Mouse (Mus musculus) G1E (cell line): ENCODE results near the gene Hspb9. TPM values are rescaled to one million over a fixed set of nuclear protein-coding genes. Genes with fewer than 3 reads are reported as not detected.

Source experiments
- ATAC-seq: 2 replicates; pipeline ENCODE4 v1.8.0; 2016; ENCODE audit warnings: mild to moderate bottlenecking; ENCODE audit not compliant: insufficient number of reproducible peaks, poor library complexity, low FRiP score, severe bottlenecking; ENCODE audit errors: extremely low read depth
- DNase-seq: peaks from one replicate; pipeline ENCODE4 v3.0.0; 2012; ENCODE audit warnings: low spot score
- H3K27me3 ChIP-seq: 2 replicates; pipeline ENCODE4 v1.6.1; 2012; ENCODE audit warnings: mild to moderate bottlenecking, low read length, inconsistent platforms; ENCODE audit not compliant: insufficient read depth
- H3K36me3 ChIP-seq: replicated peaks from 2 replicates; pipeline ENCODE3; 2012; ENCODE audit warnings: mild to moderate bottlenecking, inconsistent platforms
- H3K4me1 ChIP-seq: 2 replicates; pipeline ENCODE4 v1.6.1; 2012; ENCODE audit warnings: low read depth, low read length, inconsistent platforms, mixed read lengths; ENCODE audit not compliant: insufficient read depth
- H3K4me3 ChIP-seq: 2 replicates; pipeline ENCODE4 v1.5.1; 2012; ENCODE audit warnings: low read depth, mild to moderate bottlenecking, inconsistent platforms, low read length, moderate library complexity, mixed read lengths
- H3K9me3 ChIP-seq: replicated peaks from 2 replicates; pipeline ENCODE4 v1.6.1; 2012; ENCODE audit warnings: inconsistent platforms
- CTCF ChIP-seq: IDR thresholded peaks from 2 replicates; pipeline ENCODE4 v1.5.1; 2012; ENCODE audit warnings: low read depth, low read length, inconsistent platforms, mixed read lengths
- GATA1 ChIP-seq: IDR thresholded peaks from 2 replicates; pipeline ENCODE4 v1.6.1; 2012; ENCODE audit warnings: borderline replicate concordance, low read length, inconsistent platforms, mixed read lengths
- GATA2 ChIP-seq: IDR thresholded peaks from 2 replicates; pipeline ENCODE4 v1.6.1; 2012; ENCODE audit warnings: low read depth, low read length, inconsistent platforms, borderline replicate concordance
- POLR2AphosphoS5 ChIP-seq: IDR thresholded peaks from 2 replicates; pipeline ENCODE4 v1.6.1; 2012; ENCODE audit warnings: low read depth, low read length, inconsistent platforms; ENCODE audit not compliant: insufficient replicate concordance
- TAL1 ChIP-seq: conservative IDR thresholded peaks from 2 replicates; pipeline ENCODE4 v1.6.1; 2012; ENCODE audit warnings: low read depth, low read length, inconsistent platforms, mixed read lengths
- polyA plus RNA-seq: library from polyadenylated mRNA; stranded (reverse); fragments of >175 nt; gene quantifications from 2 replicates; pipeline ENCODE4 v1.2.3, GENCODE M21; 2012
- total RNA-seq, 2 experiments: library from RNA; stranded (forward) in 1 of 2; stranded (reverse) in 1 of 2; fragments of 200-1000 nt in 1 of 2; fragments of >200 nt in 1 of 2; fragmentation: Nextera tagmentation in 1 of 2; gene quantifications; 2 replicates each; pipeline ENCODE4 v1.2.3; 2014 to 2017

The Hspb9 gene
- total and polyA plus RNA-seq, 3 experiments = 0.22 to 2.4 (median 0.55) TPM

DNA sequence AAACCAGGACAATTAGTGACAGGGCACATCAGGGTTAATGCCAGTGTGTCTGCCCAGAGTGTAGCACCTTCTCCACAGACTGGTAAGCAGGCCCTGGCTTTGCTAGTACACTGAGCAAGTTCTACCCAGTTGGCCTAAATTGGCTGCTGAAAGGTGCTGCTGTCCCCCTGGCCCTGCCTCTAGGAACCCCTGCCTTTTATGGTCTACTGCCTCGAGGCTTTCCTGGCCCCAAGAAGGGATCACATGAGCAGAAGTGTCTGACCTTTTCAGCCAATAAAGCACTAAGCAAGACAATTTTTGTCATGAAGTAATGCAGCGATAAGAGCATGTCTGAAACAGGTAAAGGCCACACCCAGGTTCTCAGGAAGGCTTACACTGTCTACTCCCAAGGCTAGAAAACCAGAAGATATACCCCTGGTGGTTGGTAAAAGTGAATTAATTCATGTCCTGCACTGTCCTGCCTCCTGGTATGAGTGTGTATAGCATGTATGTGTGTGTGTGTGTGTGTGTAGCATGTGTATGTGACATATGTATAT lies 8.9 kb downstream of the Hspb9 start:
- no peak for ATAC-seq
- Histone ChIP-seq H3K4me1 (peaks cover 82% of the 10 kb centered on the region), H3K36me3 (peaks cover 83% of the 10 kb centered on the region), H3K27me3 (no peaks in the 10 kb centered on the region), H3K4me3 (peak overlapping the region; percentile 58; the same call in 1 of the 2 replicates), H3K9me3 (no peaks in the 10 kb centered on the region)
- no peak for TF ChIP-seq GATA1
- no peak for DNase-seq

- Histone ChIP-seq H3K36me3 (peaks cover 81% of the 10 kb centered on the region), H3K9me3 (no peaks in the 10 kb centered on the region), H3K4me3 (no peak overlapping the region; the same call in 1 of the 2 replicates), H3K27me3 (no peaks in the 10 kb centered on the region), H3K4me1 (peaks cover 89% of the 10 kb centered on the region)
- no peak for TF ChIP-seq GATA1
- no peak for TF ChIP-seq CTCF
- TF ChIP-seq TAL1 = no peak
- TF ChIP-seq POLR2AphosphoS5 = no peak
- TF ChIP-seq GATA2 = no peak
- ATAC-seq (0 out of 2 replicates have a peak, but pooled peaks have one; percentile 10), DNase-seq (peak; percentile 51)
Observed at GRCm38 (mm10) chr11:100724919-100725512, 11.4 kb downstream of the Hspb9 start.

DNA sequence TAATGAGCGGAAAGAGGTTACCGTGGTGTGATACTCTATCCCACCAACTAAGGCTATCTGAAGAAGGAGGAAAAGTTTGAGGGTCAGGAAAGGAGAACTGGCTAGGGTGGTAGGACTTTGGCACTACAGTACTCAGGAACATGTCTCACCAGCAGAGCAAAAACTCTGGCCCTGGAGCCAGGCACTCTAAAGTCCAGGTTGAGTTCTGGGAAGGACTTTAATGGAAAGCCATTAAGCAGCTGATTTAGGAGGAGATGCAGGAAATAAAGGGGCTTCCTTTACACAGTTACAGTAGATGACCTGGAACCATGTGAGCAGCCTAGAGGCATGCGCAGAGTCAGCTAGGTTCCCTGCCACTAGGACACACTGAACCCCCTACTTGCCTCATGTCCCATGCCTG lies 13.6 kb downstream of the Hspb9 start:
- DNase-seq = no peak
- peaks cover 80% of the 10 kb centered on the region for H3K36me3 ChIP-seq

GRCm38 (mm10) chr11:100728601-100729000 lies 15.0 kb downstream of the Hspb9 start:
- peaks cover 82% of the 10 kb centered on the region for H3K36me3 ChIP-seq
- peaks cover 88% of the 10 kb centered on the region for H3K4me1 ChIP-seq

More for the DNA sequence above, 13.6 kb downstream of the Hspb9 start:
- peaks cover 89% of the 10 kb centered on the region for H3K4me1 ChIP-seq
- no peak for TF ChIP-seq GATA1
- TF ChIP-seq POLR2AphosphoS5 = no peak
- no peak for TF ChIP-seq TAL1
- TF ChIP-seq CTCF = no peak
- no peak for TF ChIP-seq GATA2
- no peaks in the 10 kb centered on the region for H3K27me3 ChIP-seq
- H3K4me3 ChIP-seq = no peak overlapping the region
- no peak for ATAC-seq
- H3K9me3 ChIP-seq = no peaks in the 10 kb centered on the region

DNA sequence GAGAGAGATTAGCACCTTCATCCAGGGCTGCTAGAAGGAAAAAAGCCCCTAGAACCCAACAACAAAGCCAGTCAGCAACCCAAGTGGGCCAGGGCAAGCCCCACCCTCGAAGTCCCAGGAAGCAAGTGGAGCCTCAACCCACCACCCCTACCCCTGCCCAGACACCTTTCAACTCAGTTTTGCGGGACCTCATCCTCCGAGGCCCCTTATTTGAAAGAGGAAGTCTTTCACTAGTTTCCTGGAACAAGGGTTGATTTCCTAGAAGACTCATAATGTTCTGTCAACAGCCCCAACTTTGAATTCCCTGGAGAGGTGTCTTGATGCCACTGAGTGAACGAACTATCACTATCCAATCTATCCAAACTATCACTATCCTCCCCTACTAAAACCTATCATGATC lies 16.3 kb downstream of the Hspb9 start:
- no peaks in the 10 kb centered on the region for H3K9me3 ChIP-seq
- TF ChIP-seq GATA1 = no peak
- no peak for TF ChIP-seq TAL1
- TF ChIP-seq GATA2 = no peak
- TF ChIP-seq CTCF = no peak
- TF ChIP-seq POLR2AphosphoS5 = no peak
- ATAC-seq = no peak
- no peaks in the 10 kb centered on the region for H3K27me3 ChIP-seq
- peak overlapping the region; percentile 60; the same call in 1 of the 2 replicates for H3K4me3 ChIP-seq
- peaks cover 83% of the 10 kb centered on the region for H3K36me3 ChIP-seq
- DNase-seq = peak; percentile 51
- H3K4me1 ChIP-seq = peaks cover 87% of the 10 kb centered on the region

More at GRCm38 (mm10) chr11:100728601-100729000, 15.0 kb downstream of the Hspb9 start:
- Histone ChIP-seq H3K4me3 (no peak overlapping the region), H3K9me3 (no peaks in the 10 kb centered on the region), H3K27me3 (no peaks in the 10 kb centered on the region)
- ATAC-seq = no peak
- DNase-seq = no peak
- TF ChIP-seq POLR2AphosphoS5 = no peak
- TF ChIP-seq TAL1 = no peak
- TF ChIP-seq CTCF = no peak
- TF ChIP-seq GATA2 = no peak
- TF ChIP-seq GATA1 = no peak

DNA sequence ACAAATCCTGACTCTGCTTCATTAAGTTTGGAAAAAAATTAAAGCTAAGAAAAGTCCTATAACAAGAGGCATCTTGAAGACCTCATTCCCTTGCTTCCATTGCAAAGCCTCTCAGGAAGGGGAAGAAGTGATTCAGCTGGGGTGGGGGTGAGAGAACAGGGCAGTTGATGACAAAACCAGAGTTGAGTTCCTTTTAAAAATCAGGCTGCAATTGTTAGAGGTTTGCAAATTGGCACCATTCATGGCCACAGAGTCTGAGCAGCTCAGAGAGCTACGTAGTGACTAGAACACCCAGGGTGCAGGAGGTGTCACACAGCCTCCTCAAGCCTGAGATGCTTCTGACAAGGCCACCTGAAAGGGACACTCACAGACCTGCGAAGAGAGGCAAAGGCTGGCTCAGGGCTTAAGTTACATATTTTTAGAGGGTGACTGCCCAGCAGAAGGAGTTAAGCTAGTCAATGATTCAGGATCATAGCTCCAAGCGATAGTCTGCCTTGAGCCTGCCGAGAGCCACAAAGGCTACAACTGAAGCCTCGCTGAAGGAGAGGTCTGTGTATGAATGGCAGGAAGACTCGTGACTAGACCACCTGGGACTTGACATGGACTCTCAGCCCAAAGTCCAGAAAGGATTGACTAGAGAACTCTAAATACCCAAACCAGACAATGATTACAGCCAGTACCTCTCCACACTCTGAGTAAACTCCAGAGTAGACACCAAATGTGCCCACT lies 17.0 kb downstream of the Hspb9 start:
- Histone ChIP-seq H3K4me1 (peaks cover 87% of the 10 kb centered on the region), H3K9me3 (no peaks in the 10 kb centered on the region), H3K27me3 (no peaks in the 10 kb centered on the region), H3K4me3 (peak overlapping the region; percentile 52; the same call in 1 of the 2 replicates), H3K36me3 (peaks cover 84% of the 10 kb centered on the region)
- DNase-seq (no peak), ATAC-seq (no peak)
- no peak for TF ChIP-seq GATA2
- no peak for TF ChIP-seq GATA1
- no peak for TF ChIP-seq POLR2AphosphoS5
